Mouse (Mus musculus) brain, embryonic 14.5 days (tissue): ENCODE data around the gene Zc2hc1c.

Experiments
- CTCF ChIP-seq: fragments of 200-500 bp; IDR thresholded peaks from 2 replicates; pipeline ENCODE4 v1.5.1; 2012; ENCODE audit warnings: inconsistent platforms, mild to moderate bottlenecking, moderate library complexity, borderline replicate concordance; ENCODE audit not compliant: insufficient read depth, insufficient read length; ENCODE audit errors: extremely low read depth
- POLR2A ChIP-seq: fragments of 200-500 bp; IDR thresholded peaks from 2 replicates; pipeline ENCODE4 v1.6.1; 2012; ENCODE audit warnings: mild to moderate bottlenecking, inconsistent platforms, borderline replicate concordance; ENCODE audit not compliant: poor library complexity, insufficient read depth, insufficient read length, severe bottlenecking; ENCODE audit errors: extremely low read depth

- no peak for TF ChIP-seq CTCF
- TF ChIP-seq POLR2A: no peak
These were observed 12.1 kb upstream of the Zc2hc1c start for GRCm38 (mm10) chr12:85276273-85276672.
